Comparison of ENCODE assay signal across 8 mouse cellular contexts in the genomic region with DNA sequence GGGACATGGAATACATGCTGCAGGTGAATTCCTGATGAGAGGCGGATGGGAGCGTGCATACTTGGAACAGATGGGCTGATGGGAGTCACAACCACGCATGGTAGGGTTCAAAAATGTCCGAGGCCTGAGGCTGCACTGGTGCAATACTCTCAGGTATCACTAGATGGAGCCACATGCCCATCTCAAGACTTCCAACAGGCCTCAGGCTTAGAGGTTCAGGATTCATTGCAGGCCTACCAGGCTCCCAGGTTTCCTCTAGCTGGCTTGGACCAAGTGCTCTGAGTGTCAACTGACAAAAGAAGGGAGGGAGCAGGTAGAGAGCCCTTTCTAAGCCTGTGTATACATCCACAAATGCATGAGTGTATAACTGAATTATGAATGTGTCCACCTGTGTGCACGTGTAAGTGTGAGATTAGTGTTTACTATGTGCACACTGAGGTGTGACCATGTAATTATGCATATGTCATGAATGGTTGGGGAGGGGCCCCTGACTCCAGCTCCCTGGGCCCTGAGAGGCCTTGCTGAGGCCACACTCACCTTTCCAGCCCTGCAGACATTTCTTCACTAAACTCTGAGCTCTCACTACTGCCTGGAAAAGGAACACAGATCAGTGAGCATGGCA. TPM values are rescaled to one million over a fixed set of nuclear protein-coding genes. Genes with fewer than 3 reads are reported as not detected.
DNase-seq lines count a peak whose midpoint lies in the region; ATAC-seq and TF ChIP-seq lines count a peak whose summit lies in the region.

No protein-coding gene starts in this region.

- H3K4me3 ChIP-seq in bone marrow, adult 2 months (replicated peaks; ENCODE audit: control insufficient read depth, low read depth, low read length): no peak overlapping the region
- no peak overlapping the region for H3K4me3 ChIP-seq in embryonic facial prominence, embryonic 14.5 days (ENCODE audit: low read depth, low read length)
- H3K4me3 ChIP-seq in heart, embryonic 15.5 days: no peak overlapping the region
- no peak overlapping the region for H3K4me3 ChIP-seq in kidney, postnatal 0 days (replicated peaks; ENCODE audit: low read depth, low read length)
- no peak overlapping the region for H3K4me3 ChIP-seq in liver, embryonic 14.5 days (ENCODE audit: insufficient read depth in 1 of 2, low read depth in 2 of 2, low read length in 2 of 2)
- H3K4me3 ChIP-seq in neural tube, embryonic 15.5 days (replicated peaks): no peak overlapping the region

- no peaks in the 10 kb centered on the region for H3K27me3 ChIP-seq in embryonic facial prominence, embryonic 14.5 days (replicated peaks; ENCODE audit: control insufficient read depth, insufficient read depth, low read length)
- H3K27me3 ChIP-seq in heart, embryonic 15.5 days: no peaks in the 10 kb centered on the region
- no peaks in the 10 kb centered on the region for H3K27me3 ChIP-seq in kidney, postnatal 0 days (ENCODE audit: insufficient read depth, low read length)
- H3K27me3 ChIP-seq in liver, embryonic 14.5 days (ENCODE audit: control insufficient read depth, insufficient read depth, low read length): no peaks in the 10 kb centered on the region
- H3K27me3 ChIP-seq in neural tube, embryonic 15.5 days (replicated peaks): no peaks in the 10 kb centered on the region

- H3K9me3 ChIP-seq in embryonic facial prominence, embryonic 14.5 days (ENCODE audit: control insufficient read depth, low read length): no peaks in the 10 kb centered on the region
- H3K9me3 ChIP-seq in heart, embryonic 15.5 days (replicated peaks): no peaks in the 10 kb centered on the region
- no peaks in the 10 kb centered on the region for H3K9me3 ChIP-seq in kidney, postnatal 0 days (replicated peaks; ENCODE audit: low read length)
- H3K9me3 ChIP-seq in liver, embryonic 14.5 days (ENCODE audit: control insufficient read depth, low read length): no peaks in the 10 kb centered on the region
- no peaks in the 10 kb centered on the region for H3K9me3 ChIP-seq in neural tube, embryonic 15.5 days (replicated peaks)

- DNase-seq in CD8-positive naive resting alpha-beta T cell, adult 2 months (ENCODE audit: low read depth in 2 of 2, low spot score in 2 of 2): peak; percentile 32 to 44
- peak; percentile 81 for DNase-seq in embryonic facial prominence, embryonic 14.5 days (ENCODE audit: low spot score)
- peak; percentile 88 for DNase-seq in kidney, postnatal 0 days (ENCODE audit: low spot score)
- peak in 2 of 3 experiments; percentile 28 to 32 for DNase-seq in liver, embryonic 14.5 days (ENCODE audit: low read depth in 3 of 3, low spot score in 3 of 3)
- peak; percentile 17 to 30 for DNase-seq in thymus, adult 18-20 months

- TF ChIP-seq EP300 in liver, embryonic 14.5 days (IDR thresholded peaks at IDR 0.05; ENCODE audit: low read depth): no peak

- no peak overlapping the region for H3K27ac ChIP-seq in bone marrow, adult 2 months (ENCODE audit: control insufficient read depth, insufficient read depth, low read depth, low read length, poor library complexity)
- H3K27ac ChIP-seq in embryonic facial prominence, embryonic 14.5 days (replicated peaks; ENCODE audit: low read depth, low read length): no peak overlapping the region
- no peak overlapping the region for H3K27ac ChIP-seq in heart, embryonic 15.5 days
- H3K27ac ChIP-seq in kidney, postnatal 0 days: no peak overlapping the region
- H3K27ac ChIP-seq in liver, embryonic 14.5 days: no peak overlapping the region
- no peak overlapping the region for H3K27ac ChIP-seq in neural tube, embryonic 15.5 days (replicated peaks)

- 38% methylated on average over 5 of the region's 5 CpGs for WGBS in bone marrow, adult 2 months
- 34% methylated on average over 5 of the region's 5 CpGs for WGBS in embryonic facial prominence, embryonic 14.5 days
- WGBS in heart, embryonic 15.5 days: 24% methylated on average over 5 of the region's 5 CpGs
- 23% methylated on average over 5 of the region's 5 CpGs for WGBS in kidney, postnatal 0 days
- WGBS in liver, embryonic 14.5 days (ENCODE audit: insufficient replicate concordance): 25% methylated on average over 5 of the region's 5 CpGs
- 30% methylated on average over 5 of the region's 5 CpGs for WGBS in neural tube, embryonic 15.5 days

- peak; percentile 77 for ATAC-seq in embryonic facial prominence, embryonic 14.5 days (ENCODE audit: low read depth)
- peak; percentile 25; the same call in 1 of the 2 replicates for ATAC-seq in heart, embryonic 15.5 days (replicated peaks; ENCODE audit: insufficient number of reproducible peaks, insufficient read depth, low FRiP score, low read depth)
- peak; percentile 53 for ATAC-seq in kidney, postnatal 0 days (replicated peaks; ENCODE audit: low FRiP score, low read depth)
- ATAC-seq in liver, embryonic 14.5 days (ENCODE audit: insufficient read depth): no peak
- peak; percentile 71 for ATAC-seq in neural tube, embryonic 15.5 days (ENCODE audit: low FRiP score)

- H3K36me3 ChIP-seq in embryonic facial prominence, embryonic 14.5 days (ENCODE audit: control insufficient read depth, insufficient read depth, low read length): no peaks in the 10 kb centered on the region
- H3K36me3 ChIP-seq in heart, embryonic 15.5 days: no peaks in the 10 kb centered on the region
- no peaks in the 10 kb centered on the region for H3K36me3 ChIP-seq in kidney, postnatal 0 days (ENCODE audit: insufficient read depth, low read length)
- H3K36me3 ChIP-seq in liver, embryonic 14.5 days (replicated peaks; ENCODE audit: control insufficient read depth, insufficient read depth, low read depth): no peaks in the 10 kb centered on the region
- H3K36me3 ChIP-seq in neural tube, embryonic 15.5 days: peaks cover 32% of the 10 kb centered on the region

- no peak overlapping the region for H3K4me2 ChIP-seq in embryonic facial prominence, embryonic 14.5 days (ENCODE audit: low read depth, low read length)
- no peak overlapping the region for H3K4me2 ChIP-seq in heart, embryonic 15.5 days
- H3K4me2 ChIP-seq in kidney, postnatal 0 days (ENCODE audit: low read length): no peak overlapping the region
- no peak overlapping the region for H3K4me2 ChIP-seq in liver, embryonic 14.5 days (ENCODE audit: low read depth)
- no peak overlapping the region for H3K4me2 ChIP-seq in neural tube, embryonic 15.5 days

- H3K4me1 ChIP-seq in bone marrow, adult 2 months (ENCODE audit: control insufficient read depth, insufficient read depth, low read length): no peaks in the 10 kb centered on the region
- no peaks in the 10 kb centered on the region for H3K4me1 ChIP-seq in embryonic facial prominence, embryonic 14.5 days (ENCODE audit: control insufficient read depth, insufficient read depth, low read length)
- peaks cover 14% of the 10 kb centered on the region for H3K4me1 ChIP-seq in heart, embryonic 15.5 days (replicated peaks)
- H3K4me1 ChIP-seq in kidney, postnatal 0 days (replicated peaks; ENCODE audit: insufficient read depth, low read length): peaks cover 3% of the 10 kb centered on the region; the same call in 1 of the 2 replicates
- H3K4me1 ChIP-seq in liver, embryonic 14.5 days (replicated peaks; ENCODE audit: control insufficient read depth in 2 of 2, insufficient read depth in 2 of 2, low read length in 1 of 2): no peaks in the 10 kb centered on the region
- no peaks in the 10 kb centered on the region for H3K4me1 ChIP-seq in neural tube, embryonic 15.5 days

- no peak overlapping the region for H3K9ac ChIP-seq in embryonic facial prominence, embryonic 14.5 days (ENCODE audit: low read depth, low read length)
- no peak overlapping the region for H3K9ac ChIP-seq in heart, embryonic 15.5 days
- H3K9ac ChIP-seq in kidney, postnatal 0 days (ENCODE audit: low read depth, low read length): no peak overlapping the region
- H3K9ac ChIP-seq in liver, embryonic 14.5 days (replicated peaks): no peak overlapping the region
- H3K9ac ChIP-seq in neural tube, embryonic 15.5 days (replicated peaks): no peak overlapping the region

- no peak for TF ChIP-seq POLR2A in bone marrow, adult 2 months (IDR thresholded peaks at IDR 0.05; ENCODE audit: borderline replicate concordance, control insufficient read depth, low read depth, low read length)

- peak; percentile 80 for TF ChIP-seq CTCF in bone marrow, adult 2 months (IDR thresholded peaks at IDR 0.05; ENCODE audit: control insufficient read depth, insufficient read depth, low read length)
- peak; percentile 100 for TF ChIP-seq CTCF in kidney, postnatal 0 days (IDR thresholded peaks at IDR 0.05; ENCODE audit: low read depth)
- TF ChIP-seq CTCF in liver, embryonic 14.5 days (IDR thresholded peaks at IDR 0.05; ENCODE audit: low read depth): peak; percentile 91

RNA-seq across cellular contexts. Expression of a gene that starts 23.4 kb away (rescaled TPM):
- polyA plus RNA-seq in bone marrow, adult 2 months (2011; ENCODE audit: insufficient read depth, insufficient read length, low replicate concordance, missing spikeins): 0.34 and 0.67 TPM in 2 replicates
- polyA plus RNA-seq in embryonic facial prominence, embryonic 14.5 days (2014; fragmentation: Nextera tagmentation; extraction: Ambion mirVana): 12.4 and 14.1 TPM in 2 replicates
- polyA plus RNA-seq in heart, embryonic 15.5 days (2015; fragmentation: Nextera tagmentation; extraction: Ambion mirVana): 6.9 and 11.4 TPM in 2 replicates
- 6.6 and 6.9 TPM in 2 replicates for polyA plus RNA-seq in kidney, postnatal 0 days (2015; fragmentation: Nextera tagmentation; extraction: Ambion mirVana)
- polyA plus RNA-seq in liver, embryonic 14.5 days (2012; rRNA removed): 0.34 and 0.56 TPM in 2 replicates
- polyA plus RNA-seq in liver, embryonic 14.5 days (2014; fragmentation: Nextera tagmentation; extraction: Ambion mirVana): 0.53 and 1.3 TPM in 2 replicates
- 49.6 and 62.3 TPM in 2 replicates for polyA plus RNA-seq in neural tube, embryonic 15.5 days (2015; fragmentation: Nextera tagmentation; extraction: Ambion mirVana)

Comparison
In these comparisons a context has a peak if more than half of its experiments do, and no peak if none do; other contexts are left out.
1. DNase-seq: peak in every context shown above with its lines; median percentile 88 in kidney, postnatal 0 days; 81 in embryonic facial prominence, embryonic 14.5 days; 38 in CD8-positive naive resting alpha-beta T cell, adult 2 months; 30 in liver, embryonic 14.5 days; 24 in thymus, adult 18-20 months.